Mouse (Mus musculus) urinary bladder, adult 2 months (tissue): Measurements from ENCODE around the gene Trim71. TPM values are rescaled to one million over a fixed set of nuclear protein-coding genes. Genes with fewer than 3 reads are reported as not detected.

ENCODE experiments used
- DNase-seq: peaks from one replicate; pipeline ENCODE4 v3.0.0; 2022; ENCODE audit warnings: low spot score
- polyA plus RNA-seq: library from polyadenylated mRNA; depleted of rRNA; stranded (reverse); fragments of >200 nt; gene quantifications from 2 replicates; pipeline ENCODE4 v1.2.3, GENCODE M21; 2012; rRNA removed

Trim71 gene
- polyA plus RNA-seq: 0.23 and 0.28 TPM in 2 replicates

DNA sequence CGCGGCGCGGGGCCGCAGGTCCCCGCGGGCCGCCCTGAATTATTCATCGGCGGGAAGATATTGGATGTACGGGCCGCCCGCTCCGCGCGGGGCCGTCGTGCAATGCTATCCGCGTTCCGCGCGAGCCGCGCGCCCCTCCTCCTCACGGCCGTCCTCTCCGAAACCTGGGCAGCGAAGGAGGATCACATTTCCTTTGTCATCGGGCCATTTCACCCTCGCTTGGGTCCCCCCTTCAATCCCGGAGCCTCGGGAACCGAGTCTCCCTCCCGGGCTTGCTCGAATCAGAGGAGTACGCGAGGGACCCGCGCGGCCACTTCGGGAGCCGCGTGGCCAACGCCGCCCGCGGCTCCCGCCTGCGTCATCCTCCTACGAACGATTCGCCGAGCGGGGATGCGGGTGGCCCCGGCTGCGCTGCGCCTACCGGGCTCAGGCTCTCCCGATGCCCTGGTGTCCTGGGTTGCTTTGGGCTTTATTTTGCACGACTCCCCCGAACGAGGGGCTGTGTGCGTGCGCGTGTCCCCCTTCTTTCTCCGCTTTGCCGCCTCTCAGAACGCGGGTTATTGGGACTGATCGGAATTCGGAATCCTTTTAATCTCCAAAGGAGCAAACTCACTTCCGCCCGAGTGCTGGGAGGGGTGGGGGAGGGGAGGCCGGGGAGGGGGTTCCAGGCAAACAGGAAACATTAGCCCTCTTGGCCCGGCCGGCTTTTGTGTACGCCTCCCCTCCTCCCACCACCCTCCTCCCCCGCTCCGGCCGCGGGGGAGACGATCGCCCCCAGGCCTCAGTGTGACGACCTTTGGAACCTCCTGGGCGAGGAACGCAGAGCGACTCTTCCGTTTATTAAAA, at the start of gene Trim71:
Gene Trim71 (minus strand): TSS at position 609 of the 846 bp plus-strand sequence.
- peak; percentile 38 for DNase-seq

DNA sequence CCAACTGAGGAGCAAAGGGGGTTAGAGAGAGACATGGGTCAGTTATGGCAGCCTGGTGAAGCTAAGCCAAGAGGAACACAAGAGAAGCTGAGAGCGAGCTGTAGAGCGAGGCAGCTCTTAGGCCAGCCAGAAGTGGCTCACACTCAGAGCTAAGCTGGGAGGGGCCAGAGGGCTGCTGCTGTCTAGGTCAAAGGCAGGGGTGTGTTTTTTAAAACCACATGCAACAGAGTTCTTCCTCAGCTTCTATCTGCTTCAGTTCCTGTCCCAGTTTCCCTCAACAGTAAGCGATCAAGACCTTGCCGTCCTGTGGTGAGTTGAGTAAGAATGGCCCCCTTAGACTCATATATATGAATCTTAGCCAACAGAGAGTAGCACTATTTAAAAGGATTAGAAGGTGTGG, 48.9 kb upstream of the Trim71 start:
- DNase-seq: no peak

DNA sequence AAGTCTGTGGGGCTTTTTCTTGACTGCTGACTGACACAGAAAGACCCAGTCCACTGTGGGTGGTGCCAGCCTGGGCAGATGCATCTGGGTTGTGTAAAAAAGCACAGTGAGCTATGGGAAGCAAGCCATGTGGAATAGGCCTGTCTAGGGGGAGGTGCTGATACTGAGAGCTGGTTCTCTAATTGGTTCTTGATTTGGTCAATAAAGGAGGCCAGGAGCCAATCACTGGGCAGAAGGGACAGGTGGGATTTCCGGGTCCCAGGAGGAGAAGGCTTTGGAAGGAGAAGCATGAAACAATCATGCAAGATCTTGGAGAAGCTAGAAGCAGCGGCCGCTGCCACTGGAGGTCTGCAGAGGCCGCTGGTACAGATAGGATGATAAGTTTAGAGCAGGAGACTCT, 48.4 kb upstream of the Trim71 start:
- no peak for DNase-seq

DNA sequence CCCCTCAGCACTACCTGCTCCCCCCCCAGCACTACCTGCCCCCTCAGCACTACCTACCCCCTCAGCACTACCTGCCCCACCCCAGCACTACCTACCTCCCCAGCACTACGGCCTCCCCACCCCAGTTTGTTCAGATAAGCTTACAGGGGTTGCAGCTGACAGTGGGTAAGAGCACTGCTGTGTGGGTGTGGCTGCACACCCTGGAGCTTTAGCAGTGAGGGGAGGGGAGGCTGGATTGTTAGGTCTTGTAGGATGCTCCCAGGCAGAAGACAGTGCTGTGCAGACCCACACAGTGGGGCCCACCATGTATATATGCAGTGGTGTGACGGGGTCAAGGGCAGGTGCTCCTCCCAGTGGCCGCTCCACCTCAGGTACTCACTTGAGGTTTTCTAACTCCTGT, 46.1 kb upstream of the Trim71 start:
- no peak for DNase-seq

DNA sequence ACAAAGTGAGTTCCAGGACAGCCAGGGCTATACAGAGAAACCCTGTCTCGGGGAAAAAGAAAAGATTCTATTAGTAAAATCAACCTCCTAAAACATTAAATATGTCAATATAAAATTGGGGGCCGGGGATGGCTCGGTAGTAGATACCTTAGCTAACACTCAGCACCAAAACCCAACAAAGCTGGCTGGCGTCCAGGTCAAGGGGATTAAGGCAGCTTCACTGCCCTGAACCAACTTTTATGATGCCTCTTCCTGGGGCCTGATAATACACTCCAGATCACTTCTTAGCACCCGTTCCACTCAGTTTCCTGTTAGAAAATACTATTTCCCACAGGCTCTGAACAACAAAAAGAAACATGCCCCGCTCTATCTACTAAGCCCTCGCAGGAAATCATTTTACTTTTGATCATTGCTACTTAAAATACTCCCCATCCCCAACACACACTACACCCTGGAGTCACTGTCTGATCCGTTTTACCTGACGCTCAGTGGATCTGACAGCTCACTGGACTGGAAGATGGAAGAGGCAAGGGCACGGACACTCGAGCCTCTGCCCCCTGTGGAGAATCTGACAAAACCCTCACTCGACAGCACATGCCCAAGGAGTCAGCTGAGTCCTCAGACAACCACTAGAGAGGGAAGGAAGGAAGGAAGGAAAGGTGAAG, 39.8 kb upstream of the Trim71 start:
- no peak for DNase-seq

DNA sequence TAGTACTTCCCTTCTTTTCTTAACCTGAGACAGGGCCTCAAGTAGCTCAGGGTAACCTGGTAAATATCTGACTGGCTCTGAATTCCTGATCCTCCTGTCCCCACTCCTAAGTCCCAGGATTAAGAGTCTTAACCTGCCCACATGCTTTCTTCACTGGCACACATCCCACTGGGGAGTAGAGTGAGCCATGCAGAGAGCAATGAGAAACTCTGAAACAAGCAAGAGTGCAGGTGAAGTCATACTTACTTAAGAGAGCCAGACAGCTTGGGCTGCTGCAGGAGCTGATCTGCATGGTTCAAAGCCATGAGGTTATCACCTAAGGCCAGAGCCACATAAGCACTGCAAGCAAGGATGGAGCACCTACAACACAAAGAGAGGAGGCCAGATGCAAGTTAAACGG, 36.9 kb upstream of the Trim71 start:
- no peak for DNase-seq

DNA sequence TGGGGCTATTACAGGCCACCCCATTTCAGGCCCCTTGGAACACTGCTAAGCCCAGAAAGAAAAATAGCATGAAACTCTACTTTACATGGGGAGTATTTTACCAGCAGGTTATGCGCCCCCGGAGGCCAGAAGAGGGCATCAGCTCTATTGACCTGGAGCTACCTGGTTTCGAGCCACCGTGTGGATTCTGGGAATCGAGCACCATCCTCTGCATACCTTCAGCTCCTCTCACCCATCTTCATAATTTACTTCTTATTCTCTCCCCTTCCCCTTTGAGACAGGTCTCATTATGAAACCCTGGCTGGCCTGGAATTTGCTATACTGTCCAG, 20.8 kb upstream of the Trim71 start:
- DNase-seq: no peak

DNA sequence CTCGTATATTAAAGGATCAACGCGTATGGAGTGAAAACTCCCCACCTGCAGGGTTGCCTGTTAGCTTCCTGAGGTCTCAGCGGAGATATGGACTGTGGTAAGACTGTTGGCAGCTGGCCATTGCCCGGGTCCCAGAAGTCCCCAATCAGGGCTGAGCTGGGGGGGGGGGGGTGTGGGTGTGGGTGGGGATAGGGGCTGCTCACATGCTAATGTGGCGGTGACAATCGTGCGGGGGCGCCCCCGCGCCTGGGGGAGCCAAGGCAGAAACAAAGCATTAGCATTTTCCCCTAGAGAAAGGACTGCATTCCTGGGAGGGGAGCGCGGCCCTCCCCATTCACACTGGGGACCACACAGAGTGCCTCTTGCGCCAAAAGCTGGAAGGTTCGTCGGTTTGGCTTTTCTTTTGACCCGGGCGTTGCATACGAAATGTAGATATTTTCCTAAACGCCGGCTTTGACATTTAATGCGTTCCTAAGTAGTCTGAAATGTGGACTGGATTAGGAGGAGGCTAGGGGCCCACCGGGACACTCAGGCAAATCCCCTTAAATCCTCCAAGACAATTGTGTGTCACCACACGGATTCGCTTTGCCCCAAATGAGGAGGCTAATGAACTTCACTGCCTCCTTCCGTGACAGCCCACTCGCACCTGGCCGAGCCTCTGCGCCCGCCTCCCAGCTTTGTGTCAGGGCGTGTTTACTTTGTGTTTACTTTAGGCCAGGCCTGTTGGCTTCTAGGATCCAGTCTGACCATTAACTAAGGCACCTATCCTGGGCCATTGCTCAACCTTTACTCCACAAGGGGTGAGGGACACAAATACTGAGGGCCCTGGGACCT, 20.2 kb upstream of the Trim71 start:
- DNase-seq: no peak

DNA sequence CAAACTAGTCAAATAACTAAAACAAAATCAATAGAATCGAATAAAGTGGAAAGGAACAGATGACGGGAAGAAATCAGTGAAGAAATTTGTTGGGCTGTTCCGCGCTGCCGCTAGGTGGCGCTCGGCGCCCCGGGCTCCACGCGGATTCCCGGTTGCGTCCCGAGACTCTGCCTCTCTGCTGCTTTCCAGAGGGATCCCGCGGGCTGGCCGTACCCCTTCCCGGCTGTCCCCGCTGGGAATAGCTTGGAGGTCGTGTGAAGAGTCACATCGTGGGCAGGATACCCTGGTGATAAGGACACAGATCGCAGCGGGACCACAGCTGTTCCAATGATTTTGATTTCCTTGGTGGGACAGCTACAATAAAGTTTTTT, 19.6 kb upstream of the Trim71 start:
- peak; percentile 59 for DNase-seq

DNA sequence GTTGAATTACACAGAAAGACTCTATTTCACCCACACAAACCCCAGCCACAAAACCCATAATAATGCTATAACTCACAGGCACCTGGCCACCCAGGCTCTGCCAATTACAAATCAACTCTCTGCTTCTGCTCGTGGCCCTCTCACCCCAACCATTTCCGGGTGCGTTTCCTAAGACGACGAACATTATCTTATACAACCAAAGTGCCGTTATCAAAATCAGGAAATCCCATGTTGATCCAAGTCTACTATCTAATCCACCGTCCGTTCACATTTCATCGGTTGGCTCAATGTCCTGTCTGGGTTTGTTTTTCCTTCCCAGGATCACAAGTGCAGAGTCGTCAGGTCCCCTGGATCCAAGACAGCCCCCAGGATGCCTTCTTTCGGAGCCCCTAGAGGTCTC, 14.5 kb upstream of the Trim71 start:
- DNase-seq: no peak

DNA sequence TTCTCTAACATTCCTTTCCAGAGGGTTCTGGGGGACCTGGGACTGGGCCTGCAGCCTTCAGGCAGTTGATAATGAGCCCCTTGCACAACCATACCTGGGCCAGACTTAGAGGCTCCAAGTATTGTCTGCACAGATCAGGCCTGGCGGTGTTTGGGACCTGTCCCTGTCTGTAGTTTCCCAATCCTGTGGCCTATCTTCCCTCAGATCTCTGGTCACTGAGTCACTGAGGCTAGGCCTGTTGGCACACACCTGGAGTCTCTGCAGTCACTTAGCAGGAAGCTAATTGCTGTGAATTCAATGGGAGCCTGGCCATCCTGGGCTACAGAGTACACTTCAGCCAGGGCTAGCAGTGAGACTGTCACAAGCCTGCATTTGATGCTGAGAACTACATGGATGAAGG, 11.8 kb upstream of the Trim71 start:
- no peak for DNase-seq

DNA sequence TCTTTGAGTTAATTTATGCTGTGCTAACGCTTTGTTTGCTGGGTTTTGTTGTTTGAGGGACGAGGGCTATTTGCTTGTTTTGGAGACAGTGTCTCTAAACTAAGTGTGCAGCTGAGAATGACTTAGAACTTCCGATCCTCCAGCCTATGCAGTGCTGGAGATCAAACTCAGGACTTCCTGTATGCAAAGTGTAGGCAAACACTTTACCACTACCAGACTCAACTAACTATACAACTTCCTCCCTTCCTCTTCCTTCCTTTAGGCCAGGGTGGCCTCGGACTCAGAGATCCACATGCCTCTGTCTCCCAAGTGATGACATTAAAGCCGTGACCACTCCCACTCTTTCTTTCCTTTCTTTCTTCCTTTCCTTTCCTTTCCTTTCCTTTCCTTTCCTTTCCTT, 9.4 kb upstream of the Trim71 start:
- DNase-seq: no peak

DNA sequence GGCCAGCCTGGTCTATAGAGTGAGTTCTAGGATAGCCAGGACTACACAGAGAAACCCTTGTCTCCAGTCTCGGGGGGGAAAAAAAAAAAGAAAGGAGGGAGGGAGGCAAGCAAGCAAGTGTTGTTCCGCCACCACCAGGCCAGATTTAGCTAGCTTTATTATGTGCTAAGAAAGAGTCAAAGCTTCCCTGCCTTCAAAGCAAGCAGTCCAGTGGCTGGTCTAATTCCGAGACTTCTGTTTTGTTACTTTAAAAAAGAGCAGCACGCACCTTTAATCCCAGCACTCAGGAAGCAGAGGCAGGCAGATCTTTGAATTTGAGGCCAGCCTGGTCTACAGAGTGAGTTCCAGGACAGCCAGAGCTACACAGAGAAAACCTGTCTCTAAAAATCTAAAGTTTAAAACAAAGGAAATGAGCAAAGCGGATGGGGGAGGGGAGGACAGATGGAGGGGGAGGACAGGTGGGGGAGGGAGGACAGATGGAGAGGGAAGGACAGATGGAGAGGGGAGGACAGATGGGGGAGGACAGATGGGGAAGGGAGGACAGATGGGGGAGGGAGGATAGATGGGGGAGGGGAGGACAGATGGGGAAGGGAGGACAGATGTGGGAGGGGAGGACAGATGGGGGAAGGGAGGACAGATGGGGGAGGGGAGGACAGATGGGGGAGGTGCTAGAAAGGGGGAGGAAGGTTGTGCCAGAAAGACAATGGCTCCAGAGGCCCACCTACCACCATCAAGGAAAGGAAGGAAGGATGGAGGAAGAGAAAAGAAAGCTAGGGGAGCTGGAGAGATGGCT, 4.7 kb upstream of the Trim71 start:
- no peak for DNase-seq

DNA sequence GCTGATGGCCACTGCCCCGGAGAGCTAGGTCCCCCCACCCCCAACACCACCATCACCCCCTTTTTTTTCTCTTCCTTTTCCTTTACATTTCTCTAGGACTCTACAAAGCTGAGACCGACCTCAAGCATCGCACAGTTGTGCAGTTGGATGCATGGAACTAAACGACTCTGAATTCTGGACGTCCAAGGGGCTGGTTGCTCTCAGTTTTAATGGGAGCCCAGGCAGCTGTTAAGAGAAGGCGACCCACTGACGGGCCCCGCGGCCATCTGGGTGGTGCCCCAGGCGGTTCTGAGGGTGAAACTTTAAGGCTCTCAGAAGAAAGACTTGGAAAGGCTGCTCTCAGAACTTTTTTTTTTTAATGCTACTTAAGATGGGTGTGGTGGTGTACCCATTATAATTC, 498 bp upstream of the Trim71 start:
- no peak for DNase-seq

DNA sequence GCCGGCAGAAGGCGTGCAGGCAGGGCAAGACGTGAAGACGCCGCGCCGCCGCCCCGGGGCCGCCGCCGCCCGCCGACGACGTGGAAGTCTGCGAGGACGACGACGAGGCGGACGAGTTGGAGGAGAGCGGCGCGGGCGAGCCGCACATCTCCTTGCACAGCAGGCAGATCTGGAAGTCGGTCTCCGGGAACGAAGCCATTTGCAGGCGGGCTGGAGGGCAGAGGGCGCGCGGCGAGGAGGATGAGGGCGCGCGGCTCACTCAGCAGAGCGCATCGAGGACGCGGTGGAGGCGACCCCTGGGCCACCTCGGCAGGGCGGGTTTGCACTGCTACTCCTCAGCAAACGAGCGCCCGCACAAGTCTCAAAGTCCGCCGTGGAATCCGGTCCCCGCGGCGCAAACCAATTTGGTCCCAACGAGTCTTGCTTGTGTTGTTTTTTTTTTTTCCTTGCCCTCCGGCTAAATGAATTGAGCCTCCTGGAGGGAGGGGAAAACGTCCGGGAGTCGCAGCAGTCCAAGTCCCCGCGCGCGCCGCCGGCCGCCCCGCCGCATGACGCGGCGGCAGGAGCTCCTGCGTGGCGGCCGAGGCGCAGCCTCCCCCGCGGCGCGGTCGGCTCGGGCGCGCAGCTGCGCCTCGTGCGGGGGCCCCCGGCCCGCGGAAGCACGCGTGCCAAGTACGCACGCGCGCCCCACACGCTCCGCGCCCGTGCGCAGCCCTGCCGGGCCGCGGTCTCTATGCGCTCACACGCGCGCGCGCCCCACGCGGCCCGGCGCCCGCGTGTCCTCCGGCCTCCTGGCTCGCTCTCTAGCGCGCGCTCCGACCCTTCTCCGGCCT, 1.0 kb downstream of the Trim71 start:
- DNase-seq: peak; percentile 40

DNA sequence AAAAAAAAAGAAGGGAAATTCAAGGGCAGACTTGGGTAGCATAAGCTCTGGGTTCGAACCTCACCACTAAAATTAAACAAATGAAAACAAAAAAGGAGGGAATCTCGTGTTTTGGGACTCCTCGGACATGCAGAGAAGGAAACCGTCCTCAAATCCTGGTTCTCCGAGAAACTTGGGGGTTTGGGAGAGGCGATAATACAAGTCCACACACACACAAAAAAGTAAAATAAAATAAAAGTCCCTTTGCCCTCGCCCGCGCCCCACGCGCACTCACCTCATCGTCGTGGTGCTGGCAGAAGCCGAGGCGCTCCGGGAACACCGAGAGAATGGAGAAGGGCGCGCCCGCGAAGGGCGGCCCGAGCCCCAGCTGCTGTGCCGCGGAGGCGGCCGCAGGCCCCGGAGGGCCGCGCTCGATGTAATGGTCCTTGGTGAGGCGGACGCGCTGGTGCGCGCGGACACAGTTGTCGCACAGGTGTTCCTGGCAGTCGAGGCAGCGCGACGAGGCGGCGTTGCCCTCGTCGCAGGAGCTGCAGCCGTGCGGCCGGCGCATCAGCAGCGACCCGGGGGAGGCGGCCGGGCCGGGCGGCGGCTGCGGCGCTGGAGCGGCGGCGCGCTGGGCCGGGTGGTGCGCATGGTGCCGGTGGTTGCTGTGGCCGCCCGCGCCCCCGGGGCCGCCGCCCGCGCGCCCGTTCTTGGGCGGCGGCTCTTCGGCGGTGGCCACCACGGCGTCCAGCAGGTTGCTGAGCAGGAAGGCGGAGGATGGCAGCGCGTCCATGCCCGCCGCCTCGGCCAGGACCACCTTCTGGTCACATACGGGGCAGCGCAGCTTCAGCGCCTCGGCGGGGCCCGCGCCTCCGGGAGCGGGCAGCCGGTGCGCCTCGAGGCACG, 1.9 kb downstream of the Trim71 start:
- no peak for DNase-seq

DNA sequence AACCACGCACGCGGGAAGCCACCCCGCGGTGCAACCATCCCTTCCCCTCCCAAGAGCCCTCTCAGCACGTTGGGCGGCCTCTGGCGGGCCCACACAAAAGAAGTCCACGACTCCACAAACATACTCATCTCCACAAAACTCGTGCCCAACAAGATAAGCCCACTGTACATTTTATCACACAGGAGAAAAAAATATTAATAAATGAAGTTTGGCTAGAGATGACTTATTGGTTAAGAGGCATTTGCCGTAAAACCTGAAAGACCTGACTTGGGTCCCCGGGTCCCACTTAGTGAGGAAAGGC, 2.5 kb downstream of the Trim71 start:
- no peak for DNase-seq

DNA sequence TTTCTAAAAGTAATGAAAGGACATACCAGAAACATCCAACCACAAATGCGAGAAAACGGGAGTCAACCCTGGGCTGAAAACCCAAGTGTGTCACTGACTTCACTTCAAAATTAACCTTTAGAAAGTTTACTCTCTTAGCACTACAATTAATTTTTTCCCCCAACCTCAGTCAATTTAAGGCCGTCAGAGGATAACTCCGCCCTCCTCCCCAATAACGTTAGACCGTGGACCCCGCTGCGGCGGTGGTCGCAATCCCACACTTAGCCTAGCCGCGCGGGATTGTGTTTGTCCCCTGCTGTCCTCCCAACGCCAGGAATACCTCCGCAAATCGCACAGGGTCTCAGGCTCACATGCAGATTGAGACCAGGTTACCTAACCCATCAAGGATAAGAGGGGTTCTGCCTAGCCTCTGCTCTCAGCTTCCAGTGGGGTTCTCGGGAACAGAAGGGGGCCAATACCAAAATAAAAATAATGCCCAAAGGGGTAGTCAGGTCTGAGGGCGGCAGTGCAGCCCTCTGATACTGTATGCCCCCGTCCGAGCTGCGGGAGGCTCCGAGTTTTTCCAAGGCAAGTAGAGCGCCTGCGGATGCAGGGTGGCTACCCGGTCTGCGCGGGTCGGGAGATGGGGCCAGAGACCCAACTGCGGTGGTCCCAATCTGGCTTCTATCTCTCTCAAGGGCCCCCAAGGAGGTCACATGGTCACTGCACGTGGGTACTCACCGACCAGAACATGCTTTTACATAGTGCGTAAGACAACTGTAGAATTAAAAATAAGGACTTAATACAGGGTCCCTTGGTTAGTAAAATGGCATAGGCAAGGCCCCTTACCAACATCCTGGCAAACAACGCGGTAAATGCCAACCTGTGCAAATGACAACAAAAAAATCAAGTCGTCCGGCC, 3.1 kb downstream of the Trim71 start:
- no peak for DNase-seq

DNA sequence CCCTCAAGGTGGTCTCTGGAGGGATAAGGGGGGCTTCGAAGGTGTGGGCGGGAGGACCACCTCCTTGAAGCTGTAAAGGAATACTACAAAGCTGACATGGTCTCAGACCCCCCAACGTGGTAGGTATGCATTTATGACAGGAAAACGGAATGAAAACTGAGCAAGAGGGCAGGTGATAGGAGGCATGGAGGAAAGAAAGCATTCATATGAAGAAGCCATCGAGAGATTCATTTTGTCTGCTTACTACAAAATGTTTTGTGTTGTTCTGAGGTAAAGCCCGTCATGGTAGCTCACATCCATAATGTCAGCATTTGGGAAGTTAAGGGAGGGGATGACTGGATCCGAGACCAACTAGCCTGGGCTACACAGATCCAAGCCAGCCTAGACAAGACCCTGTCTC, 4.0 kb downstream of the Trim71 start:
- no peak for DNase-seq
